ENCODE assay signal across 21 mouse cellular contexts in the genomic region with DNA sequence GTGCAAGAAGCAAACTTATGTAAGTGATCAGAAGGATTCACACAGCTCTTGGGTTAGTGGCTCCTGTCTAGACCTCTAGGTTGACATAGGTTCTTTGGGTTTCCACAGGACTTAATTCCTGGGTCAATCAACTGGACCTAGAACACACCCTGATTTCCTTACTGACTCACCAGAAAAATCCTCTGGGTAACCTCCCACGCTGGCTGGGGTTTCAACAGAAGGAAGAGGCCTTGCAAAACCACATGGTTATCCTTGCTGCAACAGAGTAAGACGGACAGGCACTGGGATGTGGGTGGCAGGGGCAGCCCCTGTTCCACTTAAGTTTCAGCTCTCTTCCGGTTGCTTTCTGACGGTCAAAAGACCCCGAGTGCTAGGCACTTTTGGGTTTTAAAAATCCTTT.
DNase-seq lines count a peak whose midpoint lies in the region; TF ChIP-seq lines count a peak whose summit lies in the region.
"Had no signal": no experiment of that assay in that cellular context is flagged by ENCODE, and none has a peak within 500 bp of the region (broad histone marks: within the 10 kb centered on the region; RNA-seq: fewer than 3 reads in every experiment).

No protein-coding gene starts in this region.

- H3K9ac ChIP-seq in CH12.LX (ENCODE audit: insufficient read depth, low read depth): no peak overlapping the region
- H3K9ac ChIP-seq: embryonic facial prominence, embryonic 12.5 days; forebrain, embryonic 13.5 days; heart, embryonic 13.5 days; hindbrain, embryonic 13.5 days; liver, embryonic 15.5 days had no signal

- TF ChIP-seq RAD21 in CH12.LX (IDR thresholded peaks at IDR 0.05; ENCODE audit: low read depth, low read length): no peak

- in situ Hi-C loops in CH12.LX (cut with MboI; ENCODE audit: low pct_ligation_motif_present, low pct_unique_long_range_greater_than_20kb, low sequenced_read_pairs): no loop called here

- no peaks in the 10 kb centered on the region for H3K27me3 ChIP-seq in CH12.LX (replicated peaks)
- H3K27me3 ChIP-seq in myocyte (ENCODE audit: control insufficient read depth, insufficient read depth, insufficient read length): no peaks in the 10 kb centered on the region
- H3K27me3 ChIP-seq: embryonic facial prominence, embryonic 12.5 days; forebrain, embryonic 13.5 days; heart, embryonic 13.5 days; hindbrain, embryonic 13.5 days; liver, embryonic 15.5 days had no signal

- no peak overlapping the region for H3K4me3 ChIP-seq in lung, adult 2 months (replicated peaks; ENCODE audit: extremely low read depth, low read depth, low read length)
- H3K4me3 ChIP-seq in CH12.LX (replicated peaks in 1 of 3; ENCODE audit: low read depth in 2 of 3, low read length in 2 of 3, poor library complexity in 1 of 3): no peak overlapping the region
- no peak overlapping the region for H3K4me3 ChIP-seq in myocyte
- H3K4me3 ChIP-seq: embryonic facial prominence, embryonic 12.5 days; forebrain, embryonic 13.5 days; gastrocnemius, adult 2 months; heart, embryonic 13.5 days; hindbrain, embryonic 13.5 days; limb, embryonic 10.5 days; liver, embryonic 15.5 days had no signal

- peak; percentile 42; the same call in 1 of the 2 replicates for TF ChIP-seq EP300 in CH12.LX (IDR thresholded peaks at IDR 0.05; ENCODE audit: low read length)

- dilution Hi-C loops in CH12.LX (cut with MboI; ENCODE audit: extremely low pct_ligation_motif_present, extremely low pct_unique_long_range_greater_than_20kb, low sequenced_read_pairs): no loop called here

- TF ChIP-seq CTCF in lung, adult 2 months (IDR thresholded peaks at IDR 0.05; ENCODE audit: insufficient read depth, low read length): no peak
- TF ChIP-seq CTCF in CH12.LX (conservative IDR thresholded peaks at IDR 0.05 in 1 of 2, IDR thresholded peaks at IDR 0.05 in 1 of 2; ENCODE audit: low read depth in 2 of 2, low read length in 2 of 2): no peak

- no peak overlapping the region; the same call in 1 of the 2 replicates for H3K4me2 ChIP-seq in CH12.LX (ENCODE audit: insufficient read depth, low read depth, poor library complexity, severe bottlenecking)
- H3K4me2 ChIP-seq in myocyte (ENCODE audit: low read depth): peak overlapping the region; percentile 64
- H3K4me2 ChIP-seq: embryonic facial prominence, embryonic 12.5 days; forebrain, embryonic 13.5 days; heart, embryonic 13.5 days; hindbrain, embryonic 13.5 days; liver, embryonic 15.5 days had no signal

- DNase-seq in lung, adult 18-20 months: peak; percentile 49 to 53
- no peak for DNase-seq in lung, adult 2 months
- peak; percentile 23 for DNase-seq in CH12.LX (ENCODE audit: extremely low read depth)
- peak; percentile 55 for DNase-seq in gonadal fat pad, adult 2 months (ENCODE audit: low read depth)
- no peak for DNase-seq in cerebellum, adult 9-11 months
- no peak for DNase-seq in heart, postnatal 14 days
- DNase-seq: cerebellum, adult 18-20 months; cerebellum, postnatal 25 days; gastrocnemius, adult 2 months; kidney, adult 11 months; liver; thymus, adult 2 months; thymus, postnatal 4 days had no signal

- no peaks in the 10 kb centered on the region for H3K9me3 ChIP-seq in CH12.LX (replicated peaks; ENCODE audit: low read length)
- H3K9me3 ChIP-seq: embryonic facial prominence, embryonic 12.5 days; forebrain, embryonic 13.5 days; heart, embryonic 13.5 days; hindbrain, embryonic 13.5 days; limb, embryonic 10.5 days; liver, embryonic 15.5 days had no signal

- no peak overlapping the region for H3ac ChIP-seq in myocyte (ENCODE audit: control insufficient read depth, insufficient read length)

- no peak overlapping the region for H3K27ac ChIP-seq in CH12.LX (ENCODE audit: insufficient read depth, low read depth)
- H3K27ac ChIP-seq: embryonic facial prominence, embryonic 12.5 days; forebrain, embryonic 13.5 days; gastrocnemius, adult 2 months; heart, embryonic 13.5 days; hindbrain, embryonic 13.5 days; limb, embryonic 10.5 days; liver, embryonic 15.5 days; stomach, postnatal 0 days had no signal

- TF ChIP-seq POLR2A in lung, adult 2 months (IDR thresholded peaks at IDR 0.05; ENCODE audit: borderline replicate concordance, extremely low read depth, low read depth, low read length): no peak
- TF ChIP-seq POLR2A in CH12.LX (IDR thresholded peaks at IDR 0.05; ENCODE audit: low read depth, low read length) (no peak), myocyte (IDR thresholded peaks at IDR 0.05; ENCODE audit: insufficient read length, low read depth) (no peak)

- no peaks in the 10 kb centered on the region for H3K79me2 ChIP-seq in CH12.LX (replicated peaks; ENCODE audit: control insufficient read depth, extremely low read depth, insufficient read depth, poor library complexity, severe bottlenecking)
- H3K79me2 ChIP-seq in myocyte (ENCODE audit: control insufficient read depth, insufficient read depth): no peaks in the 10 kb centered on the region

- intact Hi-C loops in heart, postnatal 14 days (cut with DNase I): no loop called here

- WGBS in lung, adult 2 months: 77% methylated on average over 5 of the region's 5 CpGs

- H3K36me3 ChIP-seq in CH12.LX (replicated peaks in 1 of 2; ENCODE audit: control insufficient read depth in 1 of 2, insufficient read depth in 1 of 2, low read length in 1 of 2) (no peaks in the 10 kb centered on the region), myocyte (ENCODE audit: control insufficient read depth, insufficient read depth) (no peaks in the 10 kb centered on the region)
- H3K36me3 ChIP-seq: embryonic facial prominence, embryonic 12.5 days; heart, embryonic 13.5 days; hindbrain, embryonic 13.5 days; limb, embryonic 10.5 days; liver, embryonic 15.5 days had no signal

- no peaks in the 10 kb centered on the region for H3K4me1 ChIP-seq in lung, adult 2 months (ENCODE audit: control insufficient read depth, insufficient read depth, low read length)
- peaks cover 0 to 10% of the 10 kb centered on the region in 2 experiments; a peak in 1 of 4 replicates for H3K4me1 ChIP-seq in CH12.LX (ENCODE audit: control insufficient read depth in 1 of 2, insufficient read depth in 2 of 2)
- H3K4me1 ChIP-seq: embryonic facial prominence, embryonic 12.5 days; forebrain, embryonic 13.5 days; heart, embryonic 13.5 days; hindbrain, embryonic 13.5 days; limb, embryonic 10.5 days; liver, embryonic 15.5 days had no signal

TF ChIP-seq in CH12.LX, 34 proteins besides CTCF, POLR2A, EP300 and RAD21:
- no peak for TF ChIP-seq UBTF (IDR thresholded peaks at IDR 0.05; ENCODE audit: low read depth, low read length)
- no peak for TF ChIP-seq USF2 (conservative IDR thresholded peaks at IDR 0.05; ENCODE audit: low read depth, low read length)
- no peak for TF ChIP-seq MEF2A (IDR thresholded peaks at IDR 0.05; ENCODE audit: borderline replicate concordance, low read depth, low read length)
- peak; percentile 42; the same call in 1 of the 2 replicates for TF ChIP-seq MAX (IDR thresholded peaks at IDR 0.05; ENCODE audit: low read length)

TF ChIP-seq in myocyte, 11 proteins besides CTCF, POLR2A, EP300 and RAD21:
- TF ChIP-seq REST (IDR thresholded peaks at IDR 0.05; ENCODE audit: insufficient read depth, insufficient read length) (no peak), CEBPB (IDR thresholded peaks at IDR 0.05; ENCODE audit: insufficient read depth, poor library complexity, severe bottlenecking) (peak; percentile 74; the same call in 1 of the 2 replicates), TCF3 (IDR thresholded peaks at IDR 0.05; ENCODE audit: insufficient read length, low read depth) (no peak), MAX (IDR thresholded peaks at IDR 0.05; ENCODE audit: low read depth) (peak; percentile 67)

Comparison
In these comparisons a context has a peak if more than half of its experiments do, and no peak if none do; other contexts are left out.
1. DNase-seq: peak in lung, adult 18-20 months (2 of 2), CH12.LX (single experiment) and gonadal fat pad, adult 2 months (single experiment); none in lung, adult 2 months (single experiment), cerebellum, adult 9-11 months (single experiment) and heart, postnatal 14 days (0 of 2).